Mouse (Mus musculus): ENCODE measurements around the gene Ch25h. TPM values are rescaled to one million over a fixed set of nuclear protein-coding genes. Genes with fewer than 3 reads are reported as not detected.

The Ch25h gene
- total RNA-seq (2015) = 0.29 TPM in 1 of 2 replicates, not detected in the other
- not detected in 2 replicates for total RNA-seq (2017)

DNA sequence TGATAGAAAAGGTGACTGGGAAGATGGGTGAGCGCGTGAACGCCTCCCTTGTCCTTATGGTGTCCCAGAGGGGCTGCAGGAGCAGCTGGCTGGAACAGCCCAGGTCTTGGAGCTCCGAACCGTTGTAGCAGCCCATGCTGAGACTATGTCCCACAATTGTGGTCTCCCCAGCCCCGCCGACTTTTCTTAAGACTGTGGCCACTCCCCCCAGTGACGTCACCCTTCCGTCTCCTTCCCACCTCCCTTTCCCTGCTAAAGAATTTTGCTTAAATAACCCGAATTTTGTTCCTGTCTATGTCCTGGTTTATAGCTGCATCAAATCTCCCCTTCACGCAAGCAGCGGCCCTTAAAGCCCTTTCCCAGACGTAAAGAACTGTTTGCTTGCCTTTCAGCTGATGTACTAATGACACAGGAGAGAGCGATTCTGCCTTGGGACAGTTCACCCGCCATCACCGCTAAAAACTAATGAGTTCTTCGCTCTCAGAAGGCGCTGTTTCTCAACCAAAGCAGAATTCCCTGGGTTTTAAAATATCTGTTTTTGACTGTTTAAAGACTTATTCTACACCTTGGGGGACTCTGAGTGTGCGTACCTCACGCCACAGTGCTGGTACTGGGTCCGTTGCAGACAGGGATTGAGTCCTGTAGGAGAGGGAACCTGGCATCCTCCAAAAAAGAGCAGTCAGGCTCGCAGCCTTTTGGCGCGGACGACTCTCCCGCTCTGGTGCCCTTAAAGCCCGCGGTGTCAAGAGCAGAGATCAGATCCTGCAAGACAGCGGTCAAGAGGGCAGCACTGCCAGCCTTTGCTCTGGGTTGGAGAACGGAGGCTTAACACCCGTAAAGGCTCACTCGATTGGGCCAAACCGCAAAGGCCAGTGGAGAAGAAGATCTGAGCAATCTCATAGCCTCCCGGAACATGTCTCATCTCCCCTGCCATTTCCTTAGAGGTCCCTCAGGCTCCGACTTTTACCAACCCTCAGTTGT lies at the start of gene Ch25h:
Gene Ch25h (minus strand): TSS at position 174 of the 981 bp plus-strand sequence.
- ATAC-seq (replicated peaks; ENCODE audit: poor library complexity) = peak; percentile 26; the same call in 1 of the 2 replicates

DNA sequence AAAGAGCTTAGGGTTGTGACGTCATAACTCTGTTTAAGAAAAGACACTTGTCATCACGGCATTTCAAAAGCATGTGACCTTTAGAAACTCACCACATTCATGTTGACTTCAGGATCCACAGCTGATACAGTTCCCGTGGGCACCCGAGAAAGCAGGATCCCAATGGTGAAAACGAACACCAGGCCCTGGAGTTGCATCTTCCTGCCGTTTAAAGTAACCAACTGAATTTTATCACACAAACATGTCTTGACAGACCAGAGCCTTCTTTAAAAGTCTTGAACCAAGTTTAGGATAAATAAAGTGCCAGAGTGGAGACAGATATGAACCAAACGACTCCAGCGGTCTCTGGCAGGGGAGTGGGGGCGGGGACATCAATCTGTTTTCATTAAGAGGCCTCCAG lies 49.7 kb upstream of the Ch25h start:
- ATAC-seq (replicated peaks; ENCODE audit: poor library complexity) = no peak

DNA sequence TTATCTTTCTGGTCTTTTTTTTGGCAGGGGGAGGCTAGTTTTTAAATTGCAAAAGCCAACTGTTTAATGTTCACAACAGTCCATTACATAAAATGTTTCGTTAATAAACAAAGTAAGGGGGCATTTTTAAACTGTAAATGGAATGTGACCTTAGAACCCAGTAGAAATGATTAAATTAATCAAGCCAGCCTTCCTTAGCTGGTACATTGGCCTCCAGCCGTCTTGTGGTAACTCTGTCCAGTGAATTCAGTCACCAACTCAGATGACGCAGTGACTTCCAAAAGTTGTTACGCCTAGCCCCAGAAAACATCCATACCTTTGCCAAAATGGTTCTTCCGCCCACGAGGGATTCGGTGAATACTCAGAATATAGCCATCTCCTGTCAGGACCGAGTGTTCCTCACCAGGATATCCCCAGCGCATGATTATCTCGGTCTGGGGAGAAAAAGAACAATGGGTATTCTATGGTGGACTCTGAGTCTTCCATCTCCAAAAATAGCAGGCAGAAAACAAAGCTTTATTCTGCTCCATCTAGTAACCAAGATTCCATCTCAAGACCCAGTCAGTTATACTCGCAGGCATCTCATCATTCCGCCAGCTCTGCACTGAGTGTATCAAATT lies 48.3 kb upstream of the Ch25h start:
- no peak for ATAC-seq (replicated peaks; ENCODE audit: poor library complexity)

DNA sequence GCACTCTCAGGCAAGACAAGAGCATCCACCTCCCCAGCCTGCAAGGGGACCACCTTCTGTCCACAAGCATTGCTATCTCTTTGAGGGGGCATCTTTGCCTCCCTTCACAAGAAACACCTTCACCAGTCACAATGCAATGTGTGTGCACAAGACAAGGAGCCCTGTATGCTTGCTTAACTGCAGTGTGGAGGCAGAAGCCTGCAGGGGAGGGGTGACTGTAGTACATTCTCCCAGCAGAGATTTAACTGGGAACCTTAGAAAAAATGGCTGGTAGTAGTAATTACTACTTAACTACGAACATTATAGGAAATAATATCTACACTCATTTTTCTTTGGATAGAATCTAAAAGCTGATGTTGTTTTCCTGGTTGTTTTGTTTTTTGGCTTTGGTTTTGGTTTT lies 47.0 kb upstream of the Ch25h start:
- ATAC-seq (replicated peaks; ENCODE audit: poor library complexity) = no peak

DNA sequence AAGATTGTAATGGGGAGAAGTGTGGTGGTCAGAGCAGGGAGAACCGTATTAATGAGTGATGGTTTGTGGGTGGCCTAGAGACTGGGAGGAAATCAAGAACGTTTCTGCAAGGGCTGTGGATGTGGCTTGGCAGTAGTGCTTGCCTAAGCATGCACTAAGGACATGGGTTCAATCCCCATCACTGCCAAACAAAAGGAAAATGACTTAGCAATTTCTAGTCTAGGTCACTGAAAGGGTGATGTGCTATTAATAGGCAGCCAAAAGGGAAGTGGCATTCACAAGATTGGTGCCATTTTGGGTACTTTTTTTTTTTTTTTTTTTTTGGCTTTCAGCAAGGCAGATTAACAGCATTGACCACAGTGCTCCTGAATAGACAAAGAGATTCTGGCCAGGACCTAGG lies 46.4 kb upstream of the Ch25h start:
- peak; percentile 61 for ATAC-seq (replicated peaks; ENCODE audit: poor library complexity)

DNA sequence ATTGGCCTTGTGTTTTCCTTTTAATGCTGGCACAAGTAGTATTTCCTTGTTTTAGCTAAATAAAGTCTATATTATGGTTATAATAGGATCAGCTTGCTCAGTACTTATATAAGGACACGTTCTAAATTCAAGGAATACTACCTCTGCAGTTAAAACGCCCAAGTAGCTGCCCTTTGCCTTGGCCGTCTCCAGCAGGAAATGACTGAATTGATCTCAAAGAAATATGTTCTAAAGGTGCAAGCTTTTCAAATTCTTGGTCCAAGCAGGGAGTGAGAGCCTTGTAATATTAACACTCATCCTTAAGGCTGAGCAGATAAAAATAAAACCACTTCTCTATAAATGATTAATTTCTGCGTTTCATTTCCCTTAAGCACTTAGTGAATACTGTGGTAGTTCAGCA lies 45.1 kb upstream of the Ch25h start:
- ATAC-seq (replicated peaks; ENCODE audit: poor library complexity) = no peak

DNA sequence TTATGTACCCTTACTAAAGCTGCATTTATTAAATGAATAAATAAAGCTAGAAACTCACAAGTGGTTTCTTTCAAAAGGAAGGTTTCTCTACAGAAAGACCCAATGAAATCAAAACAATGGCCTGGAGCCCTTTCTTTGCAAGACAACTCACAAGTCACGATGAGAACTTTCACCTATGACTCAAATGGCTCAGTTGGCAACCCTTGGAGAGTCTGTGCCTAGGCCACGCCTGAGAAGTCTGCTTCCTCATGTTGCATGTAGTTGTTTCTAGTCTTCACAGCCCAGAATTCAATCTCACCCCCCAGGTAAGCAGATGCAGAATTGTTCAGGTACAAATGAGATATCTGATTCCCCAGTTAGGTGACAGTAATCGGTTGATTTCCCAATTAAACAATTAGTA lies 44.7 kb upstream of the Ch25h start:
- no peak for ATAC-seq (replicated peaks; ENCODE audit: poor library complexity)

DNA sequence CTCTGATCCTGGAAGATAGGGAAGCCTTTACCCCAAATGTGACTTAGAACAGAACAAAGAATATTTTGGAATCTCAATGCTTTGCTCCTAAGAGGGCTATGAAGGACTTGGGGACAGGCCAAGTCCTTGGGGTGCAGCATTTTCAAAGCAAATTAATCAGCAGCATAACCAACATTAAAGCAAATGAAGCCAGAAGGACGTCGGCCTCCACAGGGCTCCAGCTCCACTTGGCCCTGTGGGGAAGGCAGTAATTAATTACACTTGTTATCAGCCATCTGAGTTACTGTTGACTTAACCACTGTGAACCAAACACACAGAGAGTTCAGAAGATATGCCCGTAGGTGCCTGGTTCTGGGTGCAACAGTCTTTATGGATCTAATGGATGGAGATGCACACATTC lies 43.8 kb upstream of the Ch25h start:
- ATAC-seq (replicated peaks; ENCODE audit: poor library complexity) = no peak

DNA sequence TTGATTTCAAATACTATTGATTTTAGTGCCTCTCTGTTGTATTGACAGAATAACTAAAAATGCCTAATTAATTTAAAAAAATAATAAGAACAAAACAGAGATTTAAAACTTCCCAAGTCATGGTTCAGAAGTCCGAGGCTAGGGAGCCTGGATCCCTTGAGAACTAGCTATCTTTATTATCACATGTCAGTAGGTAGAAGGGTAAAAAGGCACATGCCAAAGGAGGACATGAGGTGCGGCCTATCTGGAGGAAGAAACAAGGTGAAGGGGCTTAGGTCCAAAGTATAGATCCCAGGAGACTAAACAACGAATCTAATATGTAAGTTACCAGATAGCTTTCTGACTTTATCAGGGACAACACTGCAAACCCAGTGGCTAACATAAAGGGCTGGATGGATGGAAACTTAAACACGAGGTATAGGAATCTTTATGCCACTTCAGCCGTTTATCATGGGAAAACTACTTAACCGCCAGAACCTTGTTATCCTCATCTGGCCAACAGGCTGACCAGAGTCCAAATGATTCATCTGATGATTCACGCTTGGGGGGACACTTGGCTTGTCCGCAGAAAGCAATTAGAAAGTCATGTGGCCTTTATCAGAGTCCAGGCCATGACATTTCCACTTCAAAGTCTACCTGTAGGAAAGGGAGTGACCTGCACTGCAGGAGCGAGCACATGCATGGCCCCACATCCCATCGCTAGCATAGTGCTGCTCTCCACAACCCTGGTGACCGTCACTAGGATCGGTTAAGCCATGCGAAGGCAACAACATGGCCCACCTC lies 43.0 kb upstream of the Ch25h start:
- no peak for ATAC-seq (replicated peaks; ENCODE audit: poor library complexity)

DNA sequence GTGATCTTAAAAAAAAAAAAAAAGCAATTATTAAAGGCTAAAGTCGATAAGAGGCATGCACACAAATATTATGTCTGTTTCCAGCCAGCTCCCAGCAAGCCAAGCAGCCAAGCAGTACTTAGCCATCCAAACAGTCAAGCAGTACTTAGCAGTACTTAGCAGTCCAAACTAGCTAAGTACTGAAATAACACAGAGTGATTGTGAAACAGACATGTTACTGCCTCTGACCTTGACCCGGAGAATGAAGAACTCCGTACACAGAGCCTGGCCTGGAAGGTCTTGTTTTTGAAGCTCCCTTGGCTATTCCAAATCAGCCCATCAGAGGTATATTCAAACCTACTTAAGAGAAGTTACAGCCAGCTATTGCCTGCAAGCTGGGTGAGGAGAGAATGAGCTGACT lies 42.2 kb upstream of the Ch25h start:
- no peak for ATAC-seq (replicated peaks; ENCODE audit: poor library complexity)

DNA sequence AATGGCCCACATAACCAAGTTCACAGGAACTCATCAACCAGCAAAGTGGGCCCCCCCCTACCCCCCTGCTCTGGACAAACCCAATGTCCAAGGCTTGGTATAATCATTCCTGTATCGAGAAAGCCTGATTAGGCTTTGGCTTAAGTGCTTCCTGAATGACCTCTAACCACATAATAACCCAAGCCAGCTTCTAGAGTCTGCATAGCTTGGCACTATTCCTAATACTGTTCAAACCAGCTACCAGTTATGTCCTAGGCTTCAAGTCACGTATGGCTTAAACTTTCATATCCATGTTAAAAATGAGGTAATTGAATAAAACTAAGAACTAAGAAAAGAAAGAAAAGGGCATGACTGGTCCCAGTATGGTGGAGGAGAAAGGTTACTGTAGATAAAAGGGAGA lies 41.4 kb upstream of the Ch25h start:
- ATAC-seq (replicated peaks; ENCODE audit: poor library complexity) = no peak

DNA sequence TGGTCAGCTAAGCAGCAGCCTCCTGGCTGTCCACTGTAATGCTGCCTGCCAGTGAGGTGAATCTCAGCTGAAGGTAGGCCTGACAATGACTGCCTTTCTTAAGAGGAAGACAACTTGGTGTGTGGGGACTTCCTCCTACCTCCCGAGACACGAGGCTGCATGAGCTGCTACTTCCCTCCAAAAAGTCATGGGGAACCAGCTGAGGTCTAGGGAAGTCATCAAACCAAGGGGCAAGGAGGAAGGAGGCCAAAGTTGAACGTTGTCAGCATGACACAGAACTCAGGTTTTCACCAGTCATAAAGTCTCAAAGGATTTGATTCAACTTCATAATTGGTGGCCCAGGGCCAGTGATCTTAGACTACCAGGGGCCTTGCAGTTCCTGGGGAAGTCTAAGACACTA lies 40.7 kb upstream of the Ch25h start:
- peak; percentile 82 for ATAC-seq (replicated peaks; ENCODE audit: poor library complexity)

DNA sequence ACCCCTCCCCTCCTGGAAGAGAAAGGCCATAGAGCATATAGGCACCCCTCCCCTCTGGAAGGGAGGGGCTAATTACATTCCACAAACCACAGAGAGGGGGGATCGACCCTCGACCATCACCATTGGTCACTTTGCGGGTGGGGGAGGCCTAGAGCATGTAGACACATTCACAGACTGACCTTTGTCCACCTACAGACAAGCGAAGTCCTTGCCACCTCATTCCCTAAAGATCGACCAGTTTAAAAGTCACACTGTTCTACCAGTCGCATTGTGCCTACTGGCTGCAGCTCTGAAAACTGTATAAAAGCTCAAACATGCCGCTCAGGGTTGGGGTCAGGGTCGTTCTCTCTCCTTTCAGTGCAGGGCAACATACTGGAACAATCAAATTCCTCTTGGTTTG lies 36.6 kb upstream of the Ch25h start:
- no peak for ATAC-seq (replicated peaks; ENCODE audit: poor library complexity)

DNA sequence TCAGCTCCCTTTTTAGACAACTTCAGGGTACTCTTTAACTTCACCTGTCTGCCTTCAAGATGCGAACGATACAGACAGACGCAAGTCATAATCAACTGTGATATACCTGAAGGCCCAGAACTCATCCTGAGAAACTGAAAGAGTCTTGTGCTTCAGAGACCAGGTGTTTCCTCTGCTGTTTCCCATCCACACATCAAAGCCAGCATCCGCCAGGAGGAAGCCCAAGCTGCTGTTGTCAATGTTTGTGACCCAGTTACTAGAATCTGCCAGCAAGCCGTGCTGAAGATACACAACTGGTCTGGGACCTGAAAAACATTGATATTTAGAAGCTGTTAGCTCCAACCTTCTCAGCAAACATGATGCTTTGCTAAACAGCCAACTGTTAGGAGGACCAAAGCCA lies 35.8 kb upstream of the Ch25h start:
- no peak for ATAC-seq (replicated peaks; ENCODE audit: poor library complexity)

DNA sequence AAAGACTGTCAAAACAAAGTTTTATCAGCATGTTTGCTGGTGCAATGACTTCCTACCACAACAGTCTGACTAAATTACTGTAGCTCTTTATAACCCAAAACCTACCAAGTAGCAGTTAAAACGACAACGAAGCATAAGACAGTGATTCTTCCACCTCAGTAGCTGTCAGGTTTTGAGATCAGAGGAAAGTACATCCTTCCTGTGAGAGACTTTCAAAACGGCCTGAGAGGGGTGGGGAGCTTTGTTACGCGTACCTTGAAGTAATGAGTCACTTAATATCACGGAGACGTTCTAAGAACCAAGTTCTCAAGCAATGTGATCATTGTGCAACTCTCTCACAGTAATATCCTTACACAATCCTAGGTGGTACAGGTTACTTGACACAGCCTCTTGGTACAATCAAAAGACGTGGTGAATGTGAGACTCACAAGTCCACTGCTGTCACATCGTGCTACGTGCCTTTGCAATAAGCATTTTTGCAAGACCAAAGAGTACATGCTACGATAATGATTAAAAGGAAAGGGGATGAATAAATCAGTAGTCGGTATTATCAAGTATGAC lies 30.3 kb upstream of the Ch25h start:
- no peak for ATAC-seq (replicated peaks; ENCODE audit: poor library complexity)

DNA sequence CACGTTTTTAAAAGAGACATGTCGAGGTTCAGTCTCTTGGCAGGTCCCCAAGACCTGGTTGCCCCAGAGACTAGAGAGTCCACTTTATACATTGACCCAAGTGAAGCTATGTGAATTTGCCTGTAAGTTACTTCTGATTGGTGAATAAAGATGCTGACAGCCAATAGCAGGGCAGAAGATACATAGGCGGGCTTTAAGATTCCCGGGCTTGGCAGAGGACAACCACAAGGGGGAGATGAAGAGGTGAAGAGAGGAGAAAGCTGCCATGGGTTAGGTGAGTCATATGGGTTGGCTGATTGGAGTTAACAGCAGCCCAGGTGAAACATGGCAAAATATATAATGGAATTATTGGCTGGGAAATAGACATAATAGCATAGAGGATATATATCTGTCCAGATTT lies 25.8 kb upstream of the Ch25h start:
- ATAC-seq (replicated peaks; ENCODE audit: poor library complexity) = peak; percentile 100

DNA sequence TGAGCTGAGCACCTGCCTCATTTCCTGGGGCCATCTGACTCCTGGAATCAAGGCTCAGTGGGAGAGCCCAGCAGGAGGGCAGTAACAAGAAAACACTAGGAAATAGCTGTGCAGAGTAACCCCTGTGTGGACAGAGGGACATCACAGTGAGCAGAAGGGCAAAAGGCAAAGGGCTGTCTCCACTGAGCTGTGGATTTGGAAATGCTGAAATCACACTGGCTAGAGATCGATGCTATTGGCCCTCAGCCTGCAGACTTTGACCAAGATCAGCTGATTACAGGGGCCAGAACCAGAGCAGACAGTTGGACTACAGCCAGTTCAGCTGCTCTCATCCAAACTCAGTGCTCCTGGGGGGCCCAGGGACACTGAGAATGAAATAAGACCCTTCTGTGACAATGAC lies 21.4 kb upstream of the Ch25h start:
- no peak for ATAC-seq (replicated peaks; ENCODE audit: poor library complexity)

DNA sequence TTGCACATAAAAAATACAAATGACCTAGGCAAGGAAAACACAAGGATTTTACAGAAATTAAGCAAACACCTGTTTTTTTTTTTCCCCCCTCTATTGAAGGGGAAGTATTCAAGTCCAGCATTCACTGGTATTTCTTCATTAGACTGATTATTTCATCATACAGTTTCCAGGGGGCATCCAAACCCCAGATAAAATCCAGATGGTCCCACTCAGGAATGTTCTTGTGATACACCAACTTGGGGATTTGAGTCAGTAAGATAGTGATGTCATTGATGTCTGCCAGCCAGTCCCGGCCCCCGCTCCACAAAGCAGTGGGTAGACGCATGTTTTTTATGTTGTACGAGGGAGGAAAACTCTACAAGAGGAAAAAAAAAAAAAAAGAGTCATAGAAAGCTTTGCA lies 18.9 kb upstream of the Ch25h start:
- ATAC-seq (replicated peaks; ENCODE audit: poor library complexity) = no peak

DNA sequence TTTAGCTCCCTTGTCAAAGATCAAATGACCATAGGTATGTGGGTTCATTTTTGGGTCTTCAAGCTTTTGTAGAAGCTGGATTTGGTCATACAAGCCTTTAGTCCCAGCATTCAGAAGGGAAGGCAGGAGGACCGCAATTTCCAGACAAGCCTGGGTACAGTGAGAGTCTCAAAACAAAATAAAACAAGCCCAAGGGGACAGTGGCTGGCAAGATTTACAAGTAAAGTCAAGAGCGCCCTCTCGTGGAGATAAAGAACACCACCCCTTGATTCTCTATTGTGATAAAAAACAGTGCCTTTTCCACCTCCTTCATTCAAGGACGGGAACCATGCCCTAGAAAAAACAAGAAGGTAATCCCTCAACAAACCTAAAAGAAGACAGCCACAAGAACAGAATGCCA lies 8.6 kb upstream of the Ch25h start:
- ATAC-seq (replicated peaks; ENCODE audit: poor library complexity) = peak; percentile 66

DNA sequence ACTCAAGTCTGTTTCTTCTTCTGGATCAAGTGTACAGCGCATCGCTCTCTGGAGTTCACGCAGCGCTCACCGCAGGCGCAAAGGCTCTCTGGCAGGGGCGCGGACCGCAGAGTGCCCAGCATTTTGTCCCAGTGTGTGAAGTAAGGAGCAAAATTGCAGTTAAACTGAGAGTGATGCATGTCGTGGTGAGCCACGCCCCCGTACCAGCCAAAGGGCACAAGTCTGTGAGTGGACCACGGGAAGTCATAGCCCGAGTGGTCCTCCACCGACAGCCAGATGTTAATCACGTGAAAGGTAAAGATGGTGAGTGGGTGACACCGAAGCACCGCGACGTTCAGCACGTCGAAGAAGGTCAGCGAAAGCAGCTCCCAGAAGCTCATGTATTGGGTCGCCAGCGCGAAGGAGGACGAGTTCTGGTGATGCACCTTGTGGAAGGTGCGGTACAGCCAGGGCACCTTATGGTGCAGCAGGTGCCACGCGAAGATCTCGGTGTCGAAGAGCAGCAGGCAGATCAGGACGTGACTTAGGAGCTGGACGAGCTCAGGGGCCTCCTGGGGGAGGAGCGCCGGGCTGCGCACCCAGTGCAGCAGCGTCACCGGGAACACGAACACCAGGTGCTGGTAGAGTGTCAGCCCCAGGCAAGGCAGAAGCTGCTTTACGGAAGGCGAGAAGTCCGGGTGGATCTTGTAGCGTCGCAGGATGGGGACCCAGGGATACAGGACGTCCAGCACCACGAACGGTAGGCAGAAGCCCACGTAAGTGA lies 555 bp downstream of the Ch25h start:
- ATAC-seq (replicated peaks; ENCODE audit: poor library complexity) = peak; percentile 63
